Mouse (Mus musculus): ENCODE measurements around the gene Tbx10.
A peak's percentile ranks its signal among the peaks of the same experiment; 100 is the strongest.
"Not testable (repeated sequence)": the region's sequence is repeated elsewhere in the genome, so short reads cannot be mapped to it uniquely, and the experiment has no call there.

Tbx10 gene

DNA sequence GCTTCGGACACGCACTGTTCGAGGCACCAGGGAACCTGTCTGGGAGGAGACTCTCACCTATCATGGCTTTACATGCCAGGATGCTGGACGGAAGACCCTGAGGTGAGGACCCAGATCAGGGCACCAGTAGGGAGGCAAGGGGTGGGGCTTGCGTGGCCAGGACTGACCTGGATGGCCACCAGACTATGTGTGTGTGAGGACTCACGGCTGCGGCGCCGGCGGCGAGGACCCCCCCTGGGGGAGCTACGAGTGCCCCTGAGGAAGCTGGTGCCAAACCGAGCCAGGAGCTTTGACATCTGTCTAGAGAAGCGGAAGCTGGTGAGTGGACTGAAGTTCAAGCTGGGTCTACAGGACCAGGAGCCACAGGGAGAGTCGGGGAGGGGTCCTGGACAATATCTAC is 11.8 kb downstream of the Tbx10 start:
- DNase-seq (ENCODE audit: low spot score), result no peak

- DNase-seq (ENCODE audit: low spot score), result no peak
Observed at GRCm38 (mm10) chr19:4005091-4005490, 12.5 kb downstream of the Tbx10 start.

DNA sequence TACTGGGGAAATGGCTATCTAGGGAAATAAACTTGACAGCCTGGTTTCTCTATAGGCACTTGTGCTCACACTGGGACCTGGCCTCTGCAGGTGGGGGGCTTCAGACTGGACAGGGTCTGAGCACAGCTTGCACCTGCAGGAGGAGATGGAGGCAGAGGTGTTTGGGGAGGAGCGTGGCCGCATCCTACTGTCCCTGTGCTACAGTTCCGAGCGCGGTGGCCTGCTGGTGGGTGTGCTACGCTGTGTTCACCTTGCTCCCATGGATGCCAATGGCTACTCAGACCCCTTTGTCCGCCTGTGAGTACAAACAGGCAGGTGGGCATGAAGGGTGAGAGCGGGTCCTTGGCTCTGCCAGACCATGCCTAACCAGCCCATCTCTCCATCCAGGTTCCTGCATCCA is 13.4 kb downstream of the Tbx10 start:
- no peak for DNase-seq (ENCODE audit: low spot score)

DNA sequence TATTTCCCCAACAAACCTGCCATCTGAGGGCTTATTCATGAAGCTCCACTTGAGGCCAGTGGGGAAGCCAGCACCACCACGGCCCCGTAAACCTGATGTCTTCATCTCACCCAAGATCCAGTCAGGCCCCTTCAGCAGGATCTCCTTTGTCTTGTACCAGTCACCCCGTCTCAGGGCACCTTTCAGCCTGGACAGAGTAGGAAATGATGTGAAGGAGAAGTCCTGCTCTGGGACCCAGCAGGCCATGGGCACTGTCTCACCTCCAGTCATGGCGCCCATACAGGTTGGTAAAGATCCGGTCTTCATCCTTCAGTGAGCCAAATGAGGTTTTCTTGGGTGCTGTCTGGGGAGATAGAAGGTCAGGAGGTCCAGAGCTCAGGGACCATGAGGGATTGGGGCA is 18.5 kb downstream of the Tbx10 start:
- DNase-seq (ENCODE audit: low spot score), result no peak

DNA sequence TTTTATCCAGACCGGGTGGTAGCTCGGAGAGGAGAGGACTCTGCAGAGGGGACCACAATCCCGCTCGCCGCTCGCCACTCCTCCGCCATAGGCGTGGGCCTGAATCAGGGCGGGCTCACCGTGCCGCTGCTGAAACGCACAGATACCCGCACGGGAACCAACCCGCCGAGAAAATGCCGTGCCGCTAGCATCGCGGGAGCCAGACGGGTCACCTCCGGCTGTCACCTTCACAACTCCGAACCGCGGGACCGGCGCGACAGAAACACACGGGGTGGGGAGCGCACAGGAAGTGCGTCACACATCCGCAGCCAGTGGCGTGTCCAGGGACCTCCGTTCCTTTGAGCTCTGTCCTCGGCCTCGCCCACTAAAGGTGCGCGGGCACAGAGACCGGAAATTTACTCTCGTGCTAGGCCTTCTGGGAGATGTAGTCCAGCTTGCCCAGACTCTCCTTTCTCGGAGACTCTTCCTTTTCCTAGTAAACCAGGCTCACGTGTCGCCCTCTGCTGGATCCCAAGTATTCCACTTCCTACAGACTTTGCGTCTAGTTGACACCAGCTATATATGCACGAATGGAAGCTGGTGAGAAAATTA is 20.0 kb downstream of the Tbx10 start, which contains the start of gene Ndufv1:
TSS of gene Ndufv1 (minus strand) at position 375 of the 591 bp plus-strand sequence.
- peak; percentile 88 for DNase-seq (ENCODE audit: low spot score)

DNA sequence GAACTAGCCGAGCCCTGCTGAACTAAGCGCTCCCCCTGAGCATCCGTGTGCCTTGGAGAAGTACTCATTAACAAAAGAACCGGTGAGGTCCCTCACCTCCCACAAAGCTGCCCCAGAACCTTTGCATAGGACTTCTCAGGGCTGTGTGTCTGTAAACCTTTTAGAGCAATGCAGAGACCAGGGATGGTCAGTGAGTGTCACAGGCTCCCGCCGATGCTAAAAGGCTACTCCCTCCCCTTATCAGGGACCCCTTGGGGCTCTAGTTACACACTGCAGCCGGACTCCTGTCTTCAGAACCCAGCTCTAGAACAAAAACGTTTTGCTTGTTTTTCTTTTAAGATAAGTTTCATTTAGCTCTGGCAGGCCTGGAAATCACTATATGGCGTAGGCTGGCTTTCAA is 20.5 kb downstream of the Tbx10 start:
- no peak for DNase-seq (ENCODE audit: low spot score)

DNA sequence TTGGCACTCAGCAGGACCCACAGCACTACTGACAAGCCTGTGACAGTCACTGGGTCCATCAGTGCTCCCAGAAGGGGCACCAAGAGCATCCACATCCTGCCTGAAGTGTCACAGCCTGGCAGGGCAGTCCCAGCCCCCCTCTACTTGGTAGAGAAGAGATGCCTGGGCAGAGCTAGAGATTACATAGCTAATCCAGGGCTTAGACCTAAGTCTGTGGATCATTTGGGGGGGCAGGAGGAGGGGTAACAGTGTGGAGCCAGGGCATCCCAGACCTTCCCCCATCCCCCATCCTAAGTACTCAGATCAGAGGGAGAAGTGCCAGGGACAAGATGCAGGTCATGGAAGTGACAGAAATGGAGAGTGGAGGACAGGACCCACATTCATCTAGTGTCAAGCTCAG is 22.2 kb downstream of the Tbx10 start:
- no peak for DNase-seq (ENCODE audit: low spot score)

DNA sequence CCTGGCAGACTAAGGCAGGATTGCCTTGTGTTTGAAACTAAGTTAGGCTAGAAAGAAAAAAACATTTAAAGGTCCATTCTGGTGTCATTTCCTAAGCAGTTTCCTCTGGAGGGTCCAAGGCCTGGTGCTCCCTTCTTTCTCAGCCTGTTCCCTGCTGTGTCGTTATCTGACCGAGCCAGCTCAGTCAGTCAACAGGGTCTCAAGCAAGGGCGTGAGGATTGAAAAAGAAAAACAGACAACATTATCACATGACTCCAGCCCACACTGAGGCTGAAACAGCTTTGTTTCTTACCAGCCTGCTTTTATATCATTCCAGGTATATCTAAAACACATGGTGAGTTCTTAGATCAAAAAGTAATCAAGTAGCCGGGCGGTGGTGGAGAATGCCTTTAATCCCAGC is 23.1 kb downstream of the Tbx10 start:
- DNase-seq (ENCODE audit: low spot score), result no peak

- no peak for DNase-seq (ENCODE audit: low spot score)
Observed at GRCm38 (mm10) chr19:4017921-4018587, 25.5 kb downstream of the Tbx10 start.

- DNase-seq (ENCODE audit: low spot score), result peak; percentile 77
Observed at GRCm38 (mm10) chr19:4018743-4019583, 26.4 kb downstream of the Tbx10 start.

DNA sequence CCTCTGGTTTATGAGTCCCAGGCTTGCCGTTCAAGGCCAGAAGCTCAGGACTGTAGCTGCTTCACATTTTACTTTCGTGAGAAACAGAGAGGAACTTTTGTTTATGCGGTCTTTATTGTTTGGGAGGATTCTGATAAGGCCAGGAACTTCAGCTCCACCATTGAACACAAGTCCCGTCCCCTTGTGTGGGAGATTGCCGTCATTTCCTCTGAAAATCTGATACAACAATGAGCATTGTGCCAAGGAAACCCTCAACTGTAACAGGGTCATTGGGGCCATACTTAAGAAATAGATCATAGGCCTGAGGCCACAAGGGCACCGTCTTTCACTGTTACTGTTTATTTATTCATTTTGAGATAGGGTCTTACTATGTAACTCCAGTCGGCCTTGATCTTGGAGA is 30.6 kb downstream of the Tbx10 start:
- DNase-seq (ENCODE audit: low spot score), result no peak

DNA sequence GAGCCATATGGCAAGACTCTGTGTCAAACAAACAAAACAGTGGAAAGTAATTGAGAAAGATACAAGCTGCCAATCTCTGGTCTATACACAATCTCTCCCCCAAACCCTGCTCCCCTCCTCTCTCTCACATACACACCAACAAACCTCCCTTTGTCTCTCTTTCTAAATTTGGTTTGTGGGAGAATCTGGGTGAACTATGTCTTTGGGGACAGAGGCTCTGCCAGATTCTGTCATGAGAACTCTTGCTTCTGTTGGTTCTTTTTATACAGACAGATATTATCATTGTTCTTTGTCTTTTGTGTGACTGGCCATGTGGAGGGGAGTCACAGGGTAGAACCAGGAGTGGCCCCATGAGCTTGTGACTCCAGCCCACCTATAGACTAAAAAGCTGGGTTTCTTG is 35.0 kb downstream of the Tbx10 start:
- DNase-seq (ENCODE audit: low spot score), result no peak

GRCm38 (mm10) chr19:4032668-4033067 is 40.1 kb downstream of the Tbx10 start:
- DNase-seq (ENCODE audit: low spot score), result no peak

DNA sequence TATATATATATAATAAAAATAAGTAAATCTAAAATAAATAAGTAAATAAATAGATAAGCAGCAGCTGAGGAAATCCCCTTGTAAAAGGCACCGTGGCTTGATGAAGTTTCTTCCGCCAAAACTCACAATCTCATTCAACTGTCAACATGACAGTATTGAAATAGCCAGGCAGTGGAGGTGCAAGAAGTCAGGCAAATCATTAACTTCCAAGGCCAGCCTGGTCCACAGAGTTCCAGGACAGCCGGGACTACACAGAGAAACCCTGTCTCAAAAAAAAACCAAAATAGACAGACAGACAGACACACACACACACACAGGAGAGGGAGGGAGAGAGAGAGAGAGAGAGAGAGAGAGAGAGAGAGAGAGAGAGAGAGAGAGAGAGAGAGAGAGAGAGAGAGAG is 40.7 kb downstream of the Tbx10 start:
- no peak for DNase-seq (ENCODE audit: low spot score)

GRCm38 (mm10) chr19:4033742-4034141 is 41.2 kb downstream of the Tbx10 start:
- DNase-seq (ENCODE audit: low spot score), result no peak

GRCm38 (mm10) chr19:4036327-4037045 is 43.9 kb downstream of the Tbx10 start:
- DNase-seq (ENCODE audit: low spot score), result no peak

GRCm38 (mm10) chr19:4037154-4037787 is 44.7 kb downstream of the Tbx10 start:
- not testable (repeated sequence) for DNase-seq (ENCODE audit: low spot score)

GRCm38 (mm10) chr19:4037788-4038232 is 45.3 kb downstream of the Tbx10 start, which contains the start of gene Gstp1:
Gene Gstp1 (minus strand): TSS chr19:4037985.
- DNase-seq (ENCODE audit: low spot score), result peak; percentile 77

DNA sequence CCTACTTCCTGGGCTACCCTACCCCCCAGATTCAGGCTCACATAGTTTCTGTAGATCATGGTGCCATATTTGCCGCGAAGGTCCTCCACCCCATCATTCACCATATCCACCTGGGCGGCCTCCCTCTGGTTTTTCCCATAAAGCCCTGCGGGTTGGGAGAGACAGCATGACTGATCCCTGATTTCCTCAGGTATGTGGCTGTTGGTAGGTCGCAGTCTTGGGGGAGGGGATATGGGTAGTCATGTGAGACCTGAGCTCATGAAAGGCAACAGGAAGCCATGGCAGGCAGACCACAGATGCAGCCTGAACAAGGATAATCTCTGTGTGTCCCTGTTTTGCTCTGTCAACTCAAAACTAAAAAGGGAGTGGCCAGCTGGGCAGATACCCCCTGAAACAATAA is 48.4 kb downstream of the Tbx10 start:
- DNase-seq (ENCODE audit: low spot score), result not testable (repeated sequence)

DNA sequence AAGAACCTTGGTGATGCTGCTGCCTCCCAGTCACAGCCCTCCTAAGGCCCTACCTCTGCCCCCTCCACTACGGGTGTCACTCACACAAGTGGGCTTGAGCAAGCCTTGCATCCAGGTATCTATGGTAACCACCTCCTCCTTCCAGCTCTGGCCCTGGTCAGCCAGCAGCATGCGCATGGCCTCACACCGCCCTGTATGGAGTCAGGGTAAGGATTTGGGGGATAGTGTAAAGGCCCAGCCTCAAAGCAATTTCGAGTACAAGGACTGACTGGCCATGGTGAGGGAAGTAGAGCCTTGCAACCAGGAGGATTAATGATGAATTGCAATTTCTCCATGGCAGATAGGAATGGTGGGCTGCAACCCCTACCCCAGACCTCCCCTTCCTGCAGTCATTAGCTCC is 48.9 kb downstream of the Tbx10 start:
- DNase-seq (ENCODE audit: low spot score), result not testable (repeated sequence)

DNA sequence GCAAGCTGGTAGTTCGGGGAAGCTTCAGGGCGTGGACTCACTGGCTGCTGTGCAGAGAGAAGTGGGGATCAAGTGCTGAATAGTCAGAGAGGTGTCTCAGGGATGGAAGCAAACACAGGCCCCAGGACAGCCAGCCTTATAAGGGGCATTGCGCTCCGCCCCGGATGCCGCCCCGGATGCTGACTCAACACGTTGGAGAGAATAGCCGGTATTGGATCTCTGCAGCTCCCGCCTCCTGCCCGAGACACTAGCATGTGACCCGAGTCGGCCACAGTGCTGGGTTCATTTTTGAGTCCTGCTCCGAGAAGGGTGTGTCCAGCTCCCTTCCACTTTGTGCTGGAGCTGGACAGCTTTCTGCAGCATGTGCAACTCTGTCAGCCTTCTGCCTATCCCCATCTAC is 49.6 kb downstream of the Tbx10 start:
- DNase-seq (ENCODE audit: low spot score), result no peak

DNA sequence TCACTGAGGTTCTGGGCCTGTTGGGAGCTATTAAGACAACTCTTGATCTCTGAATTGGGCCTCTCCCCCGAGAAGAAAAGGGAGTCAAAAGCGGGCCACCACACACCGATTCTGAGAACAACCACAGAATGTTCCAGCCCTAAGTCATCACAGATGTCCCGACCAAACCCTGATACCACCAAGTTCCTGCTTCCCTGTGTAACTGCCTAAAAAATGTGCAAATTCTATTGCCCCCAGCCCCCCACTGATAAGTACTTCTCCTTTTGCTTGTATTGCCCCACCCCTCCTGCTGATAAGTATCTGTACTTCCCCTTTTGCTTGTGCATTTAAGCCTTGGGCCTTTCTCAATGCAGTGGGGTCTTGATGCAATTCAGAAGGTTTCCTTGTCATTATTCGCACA is 51.6 kb downstream of the Tbx10 start:
- not testable (repeated sequence) for DNase-seq (ENCODE audit: low spot score)
